Mouse (Mus musculus) C2C12 (cell line): ENCODE data around the gene Mlx.

Experiments
- CEBPB ChIP-seq: IDR thresholded peaks from one replicate; pipeline ENCODE4 v1.6.1; 2011; ENCODE audit warnings: low read depth, mild to moderate bottlenecking, control low read depth, moderate library complexity
- CTCF ChIP-seq: IDR thresholded peaks from one replicate; pipeline ENCODE4 v1.5.1; 2011; ENCODE audit not compliant: control insufficient read depth, insufficient read depth, insufficient read length
- USF1 ChIP-seq: IDR thresholded peaks from one replicate; pipeline ENCODE4 v1.6.1; 2011; ENCODE audit warnings: low read depth, mild to moderate bottlenecking, control low read depth, moderate library complexity

GRCm38 (mm10) chr11:101045826-101046225 lies 41.3 kb upstream of the Mlx start:
- TF ChIP-seq USF1 (no peak), CTCF (no peak), CEBPB (no peak)
